Mouse (Mus musculus) intestine, embryonic 14.5 days (tissue): ENCODE measurements around the gene Habp2. TPM values are rescaled to one million over a fixed set of nuclear protein-coding genes. Genes with fewer than 3 reads are reported as not detected.
A peak's percentile ranks its signal among the peaks of the same experiment; 100 is the strongest.

ENCODE experiments used
- ATAC-seq: fragments of 200-750 bp; cut with Nextera tagmentation; replicated peaks from 2 replicates; pipeline ENCODE4 v1.8.0; 2017; ENCODE audit warnings: low read depth, moderate number of reproducible peaks, moderate TSS enrichment, moderate library complexity; ENCODE audit not compliant: low FRiP score, low TSS enrichment
- DNase-seq: peaks from one replicate; pipeline ENCODE4 v3.0.0-alpha.2; 2018; ENCODE audit warnings: low spot score
- H3K27ac ChIP-seq: fragments of 300-500 bp; sonication (generic); 2 replicates; pipeline ENCODE4 v1.5.1; 2014; ENCODE audit warnings: low read depth, mild to moderate bottlenecking, control low read depth
- H3K27me3 ChIP-seq: fragments of 300-500 bp; sonication (generic); replicated peaks from 2 replicates; pipeline ENCODE4 v1.6.1; 2014; ENCODE audit warnings: low read length, control low read depth; ENCODE audit not compliant: control insufficient read depth, insufficient read depth
- H3K36me3 ChIP-seq: fragments of 300-500 bp; sonication (generic); 2 replicates; pipeline ENCODE4 v1.6.1; 2014; ENCODE audit warnings: low read length, control low read depth; ENCODE audit not compliant: control insufficient read depth, insufficient read depth
- H3K4me1 ChIP-seq: fragments of 300-500 bp; sonication (generic); replicated peaks from 2 replicates; pipeline ENCODE4 v1.6.1; 2014; ENCODE audit warnings: low read length, control low read depth, mixed read lengths; ENCODE audit not compliant: control insufficient read depth, insufficient read depth
- H3K4me2 ChIP-seq: fragments of 300-500 bp; sonication (generic); 2 replicates; pipeline ENCODE4 v1.6.1; 2014; ENCODE audit warnings: low read length
- H3K4me3 ChIP-seq: fragments of 300-500 bp; sonication (generic); 2 replicates; pipeline ENCODE4 v1.5.1; 2014; ENCODE audit warnings: low read depth, low read length, control low read depth, mixed read lengths
- H3K9ac ChIP-seq: fragments of 300-500 bp; sonication (generic); 2 replicates; pipeline ENCODE4 v1.6.1; 2014; ENCODE audit warnings: mild to moderate bottlenecking, low read length
- H3K9me3 ChIP-seq: fragments of 300-500 bp; sonication (generic); 2 replicates; pipeline ENCODE4 v1.6.1; 2016; ENCODE audit warnings: low read length, control low read depth; ENCODE audit not compliant: control insufficient read depth
- whole genome bisulfite sequencing: fragments of 180-500 bp; shearing (Covaris S2); extraction: QIAGEN DNeasy Blood & Tissue Kit; methylation state at CpG from one replicate; pipeline ENCODE4 v1.1.7; 2014; 5-methylcytosine and 5-hydroxymethylcytosine counted together
- polyA plus RNA-seq: library from polyadenylated mRNA; unstranded; fragments of >200 nt; fragmentation: Nextera tagmentation; extraction: Ambion mirVana; gene quantifications from 2 replicates; pipeline ENCODE4 v1.2.1, GENCODE M21; 2014

Habp2 gene
- polyA plus RNA-seq: 26.7 and 27.8 TPM in 2 replicates

DNA sequence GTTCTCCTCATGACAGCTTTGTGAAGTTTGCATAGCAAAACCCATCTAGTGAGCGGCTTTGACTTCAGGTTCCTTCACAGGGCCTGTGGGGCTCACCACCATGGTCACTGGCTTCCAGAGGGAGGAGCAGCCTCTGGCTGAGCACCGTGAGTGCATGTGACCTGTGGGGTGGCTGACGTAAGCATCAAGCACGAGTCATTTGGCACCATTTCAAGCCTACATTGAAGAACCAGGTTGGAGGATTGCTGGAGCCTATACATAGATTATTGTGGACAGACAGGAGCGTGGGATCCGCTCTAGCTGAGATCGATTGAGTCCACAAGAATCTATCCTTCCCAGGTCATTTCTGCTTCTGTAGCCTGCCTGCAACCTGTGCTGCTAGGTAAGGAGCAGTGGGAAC is at the start of gene Habp2:
TSS of gene Habp2 (plus strand) at position 272 of the 400 bp plus-strand sequence.
- H3K36me3 ChIP-seq: no peaks in the 10 kb centered on the region
- ATAC-seq (no peak), DNase-seq (no peak)
- WGBS: 62% methylated on average over 7 of the region's 7 CpGs
- peak within 1 kb of the TSS; percentile 15; the same call in 1 of the 2 replicates for H3K4me3 ChIP-seq
- peak within 1 kb of the TSS; percentile 29 for H3K27ac ChIP-seq
- H3K9me3 ChIP-seq: no peaks in the 10 kb centered on the region
- H3K4me1 ChIP-seq: no peaks in the 10 kb centered on the region; the same call in 1 of the 2 replicates
- H3K4me2 ChIP-seq: peak within 1 kb of the TSS; percentile 39
- H3K27me3 ChIP-seq: no peaks in the 10 kb centered on the region
- H3K9ac ChIP-seq: no peak within 1 kb of the TSS

GRCm38 (mm10) chr19:56238501-56238900 is 48.4 kb upstream of the Habp2 start:
- no peak overlapping the region for H3K4me2 ChIP-seq
- no peaks in the 10 kb centered on the region; the same call in 1 of the 2 replicates for H3K4me1 ChIP-seq
- no peak overlapping the region for H3K27ac ChIP-seq
- no peak overlapping the region for H3K9ac ChIP-seq
- H3K4me3 ChIP-seq: no peak overlapping the region
- no peaks in the 10 kb centered on the region for H3K27me3 ChIP-seq
- no peak for DNase-seq
- no peak for ATAC-seq
- H3K9me3 ChIP-seq: no peaks in the 10 kb centered on the region
- 63% methylated on average over 4 of the region's 4 CpGs for WGBS
- no peaks in the 10 kb centered on the region for H3K36me3 ChIP-seq

GRCm38 (mm10) chr19:56245201-56245600 is 41.7 kb upstream of the Habp2 start:
- no peaks in the 10 kb centered on the region for H3K36me3 ChIP-seq
- 0 out of 2 replicates have a peak, but pooled peaks cover 2% of the 10 kb centered on the region for H3K9me3 ChIP-seq
- DNase-seq (no peak), ATAC-seq (no peak)
- no peaks in the 10 kb centered on the region; the same call in 1 of the 2 replicates for H3K4me1 ChIP-seq
- WGBS: 69% methylated on average over 5 of the region's 5 CpGs
- H3K4me2 ChIP-seq: no peak overlapping the region
- no peak overlapping the region for H3K4me3 ChIP-seq
- H3K9ac ChIP-seq: no peak overlapping the region
- no peaks in the 10 kb centered on the region for H3K27me3 ChIP-seq
- H3K27ac ChIP-seq: no peak overlapping the region

- Histone ChIP-seq H3K27me3 (no peaks in the 10 kb centered on the region), H3K4me1 (peaks cover 6% of the 10 kb centered on the region; the same call in 1 of the 2 replicates), H3K27ac (no peak overlapping the region), H3K9me3 (no peaks in the 10 kb centered on the region), H3K36me3 (no peaks in the 10 kb centered on the region), H3K4me3 (no peak overlapping the region), H3K4me2 (no peak overlapping the region), H3K9ac (no peak overlapping the region)
- 64% methylated on average over 4 of the region's 4 CpGs for WGBS
- ATAC-seq: no peak
- DNase-seq: no peak
Observed at GRCm38 (mm10) chr19:56252815-56253214, 34.1 kb upstream of the Habp2 start.

- no peak for DNase-seq
- Histone ChIP-seq H3K27me3 (no peaks in the 10 kb centered on the region), H3K4me3 (no peak overlapping the region), H3K27ac (peak overlapping the region; percentile 47; the same call in 1 of the 2 replicates), H3K9ac (no peak overlapping the region), H3K4me2 (no peak overlapping the region), H3K36me3 (no peaks in the 10 kb centered on the region), H3K9me3 (no peaks in the 10 kb centered on the region), H3K4me1 (peaks cover 6% of the 10 kb centered on the region; the same call in 1 of the 2 replicates)
- ATAC-seq: no peak
- 61% methylated on average over 10 of the region's 10 CpGs for WGBS
Observed at GRCm38 (mm10) chr19:56253271-56253670, 33.7 kb upstream of the Habp2 start.

DNA sequence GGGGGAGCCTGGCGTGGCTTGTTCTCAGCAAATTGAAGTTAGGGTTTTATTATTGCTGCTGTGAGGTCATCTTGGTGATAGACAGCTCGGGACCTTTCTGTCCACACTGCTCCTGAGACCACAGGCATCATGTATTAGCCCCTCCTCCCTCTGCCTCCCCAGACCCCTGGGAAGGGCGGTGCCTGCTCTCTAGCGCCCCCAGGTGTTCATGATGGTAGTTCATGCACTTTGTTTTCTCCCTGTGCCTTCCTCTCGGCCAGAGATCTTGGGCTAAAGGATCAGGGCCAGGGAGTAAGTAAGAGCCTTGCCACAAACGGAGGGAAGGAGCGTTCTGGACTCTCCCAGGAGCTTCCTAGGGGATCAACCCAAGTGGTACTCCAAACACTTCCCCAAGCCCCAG is 32.2 kb upstream of the Habp2 start:
- WGBS: 55% methylated on average over 7 of the region's 7 CpGs

DNA sequence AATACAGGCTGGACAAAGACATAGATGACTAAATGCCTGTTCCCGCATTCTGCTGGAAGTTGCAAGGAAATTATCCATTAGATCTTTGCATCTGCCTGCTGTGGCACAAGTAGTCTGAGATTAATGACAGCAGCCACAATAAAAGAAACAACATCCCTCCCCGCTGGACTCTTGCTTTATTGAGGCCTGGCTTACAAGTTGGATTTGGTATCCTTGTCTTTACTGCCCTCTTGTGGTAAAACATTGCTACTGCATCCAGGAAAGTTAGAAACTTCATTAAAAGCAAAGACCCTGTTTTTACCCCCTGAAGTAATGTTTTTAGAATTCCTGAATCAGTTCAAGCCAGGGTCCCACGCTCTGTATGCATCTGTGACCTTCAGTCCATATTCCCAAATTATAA is 31.4 kb upstream of the Habp2 start:
- DNase-seq (peak; percentile 71), ATAC-seq (no peak)
- Histone ChIP-seq H3K9me3 (no peaks in the 10 kb centered on the region), H3K4me2 (no peak overlapping the region), H3K9ac (no peak overlapping the region), H3K4me3 (no peak overlapping the region), H3K36me3 (no peaks in the 10 kb centered on the region), H3K27ac (no peak overlapping the region), H3K27me3 (no peaks in the 10 kb centered on the region), H3K4me1 (peaks cover 6% of the 10 kb centered on the region; the same call in 1 of the 2 replicates)
- WGBS: 14% methylated on average over 3 of the region's 3 CpGs

More for the DNA sequence above, 32.2 kb upstream of the Habp2 start:
- Histone ChIP-seq H3K9me3 (no peaks in the 10 kb centered on the region), H3K4me2 (no peak overlapping the region), H3K27ac (no peak overlapping the region), H3K9ac (no peak overlapping the region), H3K4me1 (peaks cover 6% of the 10 kb centered on the region; the same call in 1 of the 2 replicates), H3K4me3 (no peak overlapping the region), H3K36me3 (no peaks in the 10 kb centered on the region), H3K27me3 (no peaks in the 10 kb centered on the region)
- DNase-seq: no peak
- no peak for ATAC-seq

- no peak overlapping the region for H3K4me3 ChIP-seq
- ATAC-seq (no peak), DNase-seq (no peak)
- H3K4me1 ChIP-seq: peaks cover 6% of the 10 kb centered on the region; the same call in 1 of the 2 replicates
- WGBS: 43% methylated on average over 1 of the region's 1 CpGs
- no peaks in the 10 kb centered on the region for H3K36me3 ChIP-seq
- H3K27ac ChIP-seq: no peak overlapping the region
- no peaks in the 10 kb centered on the region for H3K27me3 ChIP-seq
- H3K4me2 ChIP-seq: no peak overlapping the region
- H3K9ac ChIP-seq: no peak overlapping the region
- H3K9me3 ChIP-seq: no peaks in the 10 kb centered on the region
Observed at GRCm38 (mm10) chr19:56256235-56256634, 30.7 kb upstream of the Habp2 start.

DNA sequence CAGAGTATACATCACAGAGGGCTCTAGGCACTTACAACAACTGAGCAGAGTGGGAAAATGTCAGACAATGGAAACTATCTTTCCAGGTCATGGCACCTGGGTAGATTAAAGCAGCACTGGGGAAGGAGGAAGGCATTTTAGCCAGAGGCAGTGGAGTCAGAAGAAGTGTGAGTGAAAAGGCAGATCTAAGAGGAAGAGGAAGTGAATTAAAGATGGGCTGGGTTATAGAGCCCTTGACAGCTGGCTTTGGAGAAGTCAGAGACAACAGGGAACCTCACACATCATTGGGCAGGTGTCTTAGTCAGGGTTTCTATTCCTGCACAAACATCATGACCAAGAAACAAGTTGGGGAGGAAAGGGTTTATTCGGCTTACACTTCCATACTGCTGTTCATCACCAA is 30.2 kb upstream of the Habp2 start:
- H3K4me1 ChIP-seq: peaks cover 1% of the 10 kb centered on the region; the same call in 1 of the 2 replicates
- ATAC-seq (no peak), DNase-seq (no peak)
- no peak overlapping the region for H3K27ac ChIP-seq
- no CpG with 5 or more reads among the region's 1 CpGs for WGBS
- H3K4me3 ChIP-seq: no peak overlapping the region
- H3K27me3 ChIP-seq: no peaks in the 10 kb centered on the region
- H3K4me2 ChIP-seq: no peak overlapping the region
- no peaks in the 10 kb centered on the region for H3K36me3 ChIP-seq
- H3K9ac ChIP-seq: no peak overlapping the region
- H3K9me3 ChIP-seq: no peaks in the 10 kb centered on the region
